Mouse (Mus musculus) brown adipose tissue, adult 24 weeks (tissue): ENCODE measurements around the gene Snta1. TPM values are rescaled to one million over a fixed set of nuclear protein-coding genes. Genes with fewer than 3 reads are reported as not detected.

ENCODE experiments used
- H3K27ac ChIP-seq: fragments of 200-500 bp; replicated peaks from 2 replicates; pipeline ENCODE4 v1.5.1; 2012; ENCODE audit warnings: low read depth, mild to moderate bottlenecking, low read length
- H3K4me1 ChIP-seq: fragments of 200-500 bp; 2 replicates; pipeline ENCODE4 v1.6.1; 2012; ENCODE audit warnings: low read length, mixed read lengths; ENCODE audit not compliant: control insufficient read depth, insufficient read depth, insufficient read length
- H3K4me3 ChIP-seq: fragments of 200-500 bp; 2 replicates; pipeline ENCODE4 v1.5.1; 2012; ENCODE audit warnings: low read depth, mild to moderate bottlenecking, low read length, moderate library complexity; ENCODE audit not compliant: insufficient read depth
- polyA plus RNA-seq: library from polyadenylated mRNA; stranded (reverse); fragments of >200 nt; gene quantifications from 2 replicates; pipeline ENCODE4 v1.2.4, GENCODE M21; 2012; ENCODE audit not compliant: missing spikeins, insufficient read depth, insufficient read length

Gene Snta1
- polyA plus RNA-seq, 1 experiment: 17.1 TPM

DNA sequence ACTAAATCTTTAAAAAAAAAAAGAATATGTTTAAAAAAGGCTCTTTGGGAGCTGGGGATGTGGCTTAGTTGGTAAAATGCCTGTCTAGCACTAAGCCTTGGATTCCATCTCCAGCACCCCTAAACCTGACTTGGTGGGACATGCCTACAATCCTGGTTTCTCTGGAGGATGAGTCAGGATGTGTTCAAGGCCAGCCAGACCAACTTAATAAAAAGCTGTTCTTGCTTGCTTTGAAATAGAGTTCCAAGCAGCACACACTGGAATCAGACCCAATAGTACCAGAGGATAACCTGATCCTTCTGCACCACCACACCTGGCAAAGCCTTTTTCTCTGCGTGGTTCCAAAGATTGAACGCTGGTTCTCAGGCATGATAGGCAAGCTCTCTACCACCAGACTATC is 22.7 kb upstream of the Snta1 start:
- Histone ChIP-seq H3K4me3 (no peak overlapping the region), H3K4me1 (no peaks in the 10 kb centered on the region; the same call in 1 of the 2 replicates), H3K27ac (no peak overlapping the region)

DNA sequence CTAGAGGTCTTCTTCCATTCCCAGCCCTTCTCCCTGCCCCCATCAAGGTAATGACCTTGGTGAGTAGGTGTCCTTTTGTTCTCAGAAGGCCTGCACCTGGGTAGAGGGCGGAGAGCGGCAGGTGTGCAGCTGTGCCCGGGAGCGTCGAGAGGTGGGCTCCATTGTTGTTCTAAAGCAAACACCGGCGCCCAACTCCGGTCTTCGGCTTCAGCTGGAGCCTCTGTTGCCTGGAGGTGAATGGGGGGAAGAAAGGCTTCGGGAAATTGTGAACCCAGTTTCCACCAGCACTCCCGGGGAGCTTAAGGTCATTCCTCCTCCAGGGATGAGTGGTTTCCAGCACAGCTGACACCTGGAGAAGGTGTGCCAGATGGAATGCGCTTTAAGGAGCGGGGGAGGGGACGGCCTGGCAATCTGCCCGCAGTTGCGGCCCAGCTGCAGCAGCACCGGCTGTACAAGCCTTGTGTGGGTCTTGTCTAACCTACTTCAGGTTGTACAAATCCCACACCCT is 20.0 kb upstream of the Snta1 start:
- Histone ChIP-seq H3K4me3 (no peak overlapping the region), H3K27ac (no peak overlapping the region), H3K4me1 (no peaks in the 10 kb centered on the region; the same call in 1 of the 2 replicates)

DNA sequence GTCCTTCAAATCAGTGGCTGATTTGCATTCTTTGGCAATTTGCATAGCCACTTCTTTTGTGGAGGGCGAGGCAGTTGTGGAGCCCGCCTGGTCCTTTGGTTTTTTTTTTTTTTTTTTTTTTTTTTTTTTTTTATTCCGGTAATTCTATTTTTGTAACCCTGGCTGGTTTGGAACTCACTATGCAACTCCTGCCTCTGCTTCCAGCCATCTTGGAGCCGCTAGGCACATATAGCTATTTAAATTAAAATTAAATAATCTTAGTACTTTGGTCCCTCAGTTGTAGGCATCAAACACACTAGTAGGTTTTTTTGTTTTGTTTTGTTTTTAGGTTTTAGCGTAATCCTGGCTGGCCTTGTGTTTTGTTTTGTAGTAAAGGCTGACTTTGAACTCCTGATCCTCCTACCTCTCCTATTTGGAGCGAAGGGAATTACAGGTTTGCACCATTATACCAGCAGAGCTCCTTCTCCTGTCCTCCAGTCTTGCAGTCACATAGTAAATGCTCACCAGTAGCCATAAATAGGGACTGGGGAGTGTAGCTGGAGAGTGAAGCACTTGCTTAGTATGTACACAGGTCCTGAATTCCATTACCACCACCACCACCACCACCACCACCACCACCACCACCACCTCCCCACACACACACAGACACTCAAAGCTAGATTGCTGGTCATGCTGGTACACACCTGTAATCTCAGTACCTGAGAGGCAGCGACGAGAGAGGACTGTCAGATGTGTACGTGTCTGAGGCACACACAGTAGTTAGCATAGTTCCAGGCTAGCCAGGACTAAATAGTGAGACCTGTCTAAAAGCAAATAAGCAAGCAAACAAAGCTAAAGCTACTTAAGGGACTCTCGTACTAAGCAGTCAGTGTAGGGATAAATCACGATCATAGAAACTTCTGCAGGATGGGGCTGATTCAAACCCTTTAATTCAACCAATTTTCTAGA is 19.3 kb upstream of the Snta1 start:
- no peaks in the 10 kb centered on the region; the same call in 1 of the 2 replicates for H3K4me1 ChIP-seq
- no peak overlapping the region for H3K27ac ChIP-seq
- peak overlapping the region; percentile 42; the same call in 1 of the 2 replicates for H3K4me3 ChIP-seq

DNA sequence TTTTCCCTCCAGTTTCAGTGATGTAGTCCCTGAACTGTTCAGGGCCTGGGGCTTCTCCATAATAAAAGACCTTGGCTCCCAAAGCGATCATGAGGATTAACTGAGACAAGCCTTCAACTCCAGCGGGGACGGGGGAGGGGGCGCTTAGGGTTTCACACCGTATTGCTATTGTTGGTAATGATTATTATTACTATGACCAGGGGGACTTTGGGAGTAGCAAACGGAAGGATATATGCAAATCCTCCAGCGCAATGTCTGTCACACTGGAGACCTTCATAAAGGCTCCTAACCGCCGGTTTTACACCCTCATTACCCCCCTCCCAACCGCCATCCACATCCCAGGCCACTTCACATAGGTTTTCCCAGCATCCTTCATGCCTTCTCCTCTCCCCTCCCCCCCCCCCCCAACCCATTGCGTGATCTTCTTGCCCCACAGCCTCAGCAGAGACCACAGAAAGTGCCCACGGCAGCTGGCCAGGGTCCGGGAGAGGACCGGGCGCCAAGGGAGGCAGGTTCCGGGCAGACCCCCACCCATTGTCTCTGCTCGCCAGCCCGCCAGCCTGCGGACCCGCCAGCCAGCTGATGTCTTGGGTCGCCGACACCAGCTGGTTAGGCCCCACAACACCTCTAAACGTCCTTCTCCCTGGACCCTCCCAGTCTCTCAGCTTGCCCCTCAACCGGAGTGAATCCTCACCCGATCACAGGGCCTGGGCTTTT is 18.4 kb upstream of the Snta1 start:
- Histone ChIP-seq H3K4me3 (peak overlapping the region; percentile 42), H3K27ac (no peak overlapping the region), H3K4me1 (no peaks in the 10 kb centered on the region; the same call in 1 of the 2 replicates)

DNA sequence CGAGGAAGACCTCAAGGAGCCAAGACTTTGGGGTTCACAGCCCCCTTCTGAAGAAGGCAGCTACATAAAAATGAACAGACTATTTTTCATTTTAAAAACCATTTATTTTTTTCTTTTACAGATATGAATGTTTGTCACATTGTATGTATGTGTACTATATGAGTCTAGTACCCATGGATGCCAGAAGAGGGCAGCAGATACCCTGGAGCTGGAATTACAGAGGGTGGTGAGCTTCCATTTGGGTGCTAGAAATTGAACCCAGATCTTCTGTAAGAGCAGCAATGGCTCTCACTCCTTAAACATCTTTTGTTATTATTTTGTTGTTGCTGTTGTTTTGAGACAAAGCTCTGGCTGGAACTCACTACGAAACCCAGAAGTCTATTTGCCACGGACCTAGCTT is 17.6 kb upstream of the Snta1 start:
- H3K4me1 ChIP-seq: no peaks in the 10 kb centered on the region; the same call in 1 of the 2 replicates

DNA sequence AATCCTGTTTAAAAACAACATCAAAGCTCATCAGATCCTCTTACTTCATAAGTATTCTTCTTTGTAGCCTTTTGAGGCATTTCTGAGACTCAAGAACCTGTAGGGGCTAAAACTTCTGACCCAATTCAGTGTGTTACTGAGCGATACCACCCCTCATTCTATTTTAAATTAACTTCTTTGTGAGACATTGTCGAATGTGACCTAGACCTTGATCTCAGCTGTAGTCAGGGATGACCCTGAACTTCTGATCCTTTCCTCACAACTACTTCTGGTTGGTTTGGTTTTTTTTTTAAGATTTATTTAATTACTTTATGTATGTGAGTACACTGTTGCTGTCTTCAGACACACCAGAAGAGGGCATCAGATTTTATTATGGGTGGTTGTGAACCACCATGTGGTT is 15.6 kb upstream of the Snta1 start:
- H3K4me3 ChIP-seq: no peak overlapping the region
- no peak overlapping the region for H3K27ac ChIP-seq
- no peaks in the 10 kb centered on the region; the same call in 1 of the 2 replicates for H3K4me1 ChIP-seq

More for the DNA sequence above, 17.6 kb upstream of the Snta1 start:
- Histone ChIP-seq H3K4me3 (no peak overlapping the region), H3K27ac (no peak overlapping the region)

DNA sequence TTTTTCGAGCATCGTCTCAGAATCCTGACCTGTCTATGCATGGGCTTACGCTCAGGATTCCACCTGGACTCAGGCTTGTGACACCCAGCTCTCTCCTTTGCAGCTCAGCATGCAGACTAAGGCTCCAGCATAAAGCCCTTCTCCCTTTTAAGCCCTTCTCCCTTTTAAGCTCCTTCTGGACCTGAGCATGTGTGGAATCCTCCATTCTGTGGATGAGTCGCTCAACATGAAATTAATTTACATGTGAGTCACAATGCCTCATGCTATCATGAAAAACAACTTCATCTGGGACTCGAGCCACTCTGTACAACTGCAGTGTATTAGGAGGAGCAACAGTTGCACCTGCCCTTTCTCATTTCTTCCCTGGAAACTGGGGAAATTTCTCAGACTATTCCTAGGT is 14.3 kb upstream of the Snta1 start:
- H3K4me1 ChIP-seq: no peaks in the 10 kb centered on the region; the same call in 1 of the 2 replicates
- H3K4me3 ChIP-seq: no peak overlapping the region
- no peak overlapping the region for H3K27ac ChIP-seq

DNA sequence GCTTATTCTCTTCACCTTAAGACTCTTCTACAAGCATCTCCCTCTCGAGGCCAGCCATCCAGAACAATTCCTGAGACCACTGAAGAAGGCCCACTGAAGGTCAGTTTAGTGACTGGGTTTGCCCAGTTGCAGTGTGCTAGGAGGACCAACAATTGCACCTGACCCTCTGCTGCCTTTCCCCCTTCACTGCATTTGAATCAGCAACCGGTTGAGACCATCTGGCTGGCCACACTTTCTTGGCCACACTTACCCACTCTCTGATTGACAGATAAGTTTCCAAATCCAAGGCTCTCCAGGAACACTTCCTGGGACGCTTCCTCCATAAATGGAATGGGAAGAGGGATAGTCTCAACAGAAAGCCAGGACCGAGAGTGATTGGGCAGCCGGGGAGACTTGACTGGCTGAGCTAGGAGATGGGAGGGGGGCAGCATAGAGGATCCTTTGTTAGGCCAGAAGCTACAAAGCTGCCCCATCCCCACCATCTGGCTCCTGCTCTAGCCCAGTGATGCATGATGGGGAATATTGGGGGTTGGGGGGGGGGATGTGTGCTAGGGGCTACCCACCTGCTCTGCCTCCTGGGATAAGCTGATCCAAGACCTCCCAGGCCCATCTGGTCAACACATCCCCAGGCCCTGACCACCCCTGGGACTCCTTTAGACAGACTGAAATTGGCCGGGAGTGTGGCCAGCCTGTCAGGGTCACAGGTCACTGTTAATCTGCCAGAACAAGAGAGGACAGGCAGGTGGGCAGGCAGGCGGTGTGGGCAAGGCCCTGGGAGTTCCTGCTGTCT is 13.2 kb upstream of the Snta1 start:
- Histone ChIP-seq H3K27ac (no peak overlapping the region), H3K4me3 (no peak overlapping the region), H3K4me1 (no peaks in the 10 kb centered on the region)

DNA sequence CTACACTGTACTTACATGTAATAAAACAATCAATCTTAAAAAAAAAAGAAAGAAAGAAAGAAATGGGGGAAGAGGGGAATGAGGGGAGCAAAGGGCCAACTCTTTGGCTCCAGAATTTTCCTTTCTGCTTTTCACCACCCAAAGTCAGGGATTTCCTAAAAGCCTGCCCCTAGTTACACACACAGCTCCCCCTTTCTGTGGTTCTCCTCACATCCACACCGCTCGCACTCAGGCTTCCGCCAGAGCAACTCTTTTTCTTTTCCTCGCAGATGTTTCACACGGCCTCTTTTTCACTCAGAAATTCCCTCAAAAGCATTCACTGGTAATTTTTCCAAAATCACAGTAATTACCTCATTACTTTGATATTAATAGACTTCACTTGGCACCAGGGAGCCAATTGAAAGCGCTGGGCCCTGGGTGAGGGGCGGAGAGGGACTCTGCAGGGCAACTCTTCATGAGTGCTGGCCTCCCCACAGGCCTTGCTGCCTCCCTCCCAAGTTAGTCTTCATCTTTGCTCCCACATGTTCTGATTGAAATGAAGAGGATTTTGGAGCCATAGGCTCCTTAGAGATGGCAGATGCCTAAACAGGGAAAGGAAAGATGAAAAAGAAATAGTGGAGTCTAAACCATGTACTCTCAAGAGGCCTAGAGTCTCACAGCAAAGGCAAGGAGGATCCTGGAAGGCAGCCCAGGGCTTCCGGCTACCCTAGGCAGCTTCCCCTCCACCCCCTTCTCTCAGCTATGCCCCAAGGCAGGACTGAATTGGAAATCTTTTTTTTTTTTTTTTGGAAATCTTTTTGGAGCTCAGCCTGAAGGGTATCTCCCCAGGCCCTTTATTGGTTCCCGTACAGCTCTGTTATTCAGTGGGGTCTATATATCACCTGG is 12.0 kb upstream of the Snta1 start:
- Histone ChIP-seq H3K4me1 (no peaks in the 10 kb centered on the region), H3K4me3 (no peak overlapping the region), H3K27ac (no peak overlapping the region)

DNA sequence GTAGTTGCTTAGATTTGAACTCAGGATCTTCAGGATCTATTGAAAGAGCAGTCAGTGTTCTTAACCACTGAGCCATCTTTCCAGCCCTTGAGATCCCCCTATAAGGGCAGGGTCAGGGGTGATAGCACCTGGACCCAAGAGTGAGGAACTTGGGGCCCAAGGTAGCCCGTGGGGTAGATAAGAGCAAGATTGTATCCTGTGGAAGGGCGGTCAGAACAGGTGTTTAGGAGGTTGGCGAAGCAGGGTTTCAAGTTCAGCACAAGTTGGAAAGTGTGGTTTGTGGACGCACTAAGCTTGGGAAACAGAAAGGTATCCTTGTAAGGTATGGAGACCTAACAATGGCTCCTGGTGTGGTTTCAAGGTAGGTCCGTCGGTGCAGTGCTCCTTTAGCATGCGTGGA is 10.1 kb upstream of the Snta1 start:
- H3K4me1 ChIP-seq: no peaks in the 10 kb centered on the region
- no peak overlapping the region for H3K27ac ChIP-seq
- H3K4me3 ChIP-seq: no peak overlapping the region

DNA sequence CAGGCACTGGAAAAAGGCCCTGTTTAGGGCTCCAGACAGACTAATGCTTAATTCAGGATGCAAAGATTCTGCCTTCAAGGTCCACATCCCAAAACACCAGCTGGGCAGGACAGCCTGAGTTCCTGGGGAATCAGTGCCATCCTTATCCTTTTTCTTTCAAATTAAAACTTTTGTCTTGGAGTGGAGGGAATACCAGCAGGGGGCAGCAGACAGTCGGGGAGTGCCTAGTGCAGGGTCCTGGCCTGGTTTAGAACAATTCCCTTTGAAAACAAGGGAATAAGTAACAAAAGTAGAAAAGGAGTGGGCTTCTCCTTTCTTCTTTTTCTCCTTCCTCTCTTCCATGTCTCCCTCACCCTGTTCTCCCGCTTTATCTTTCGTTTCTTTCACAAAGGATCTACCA is 9.2 kb upstream of the Snta1 start:
- no peak overlapping the region for H3K27ac ChIP-seq
- H3K4me3 ChIP-seq: no peak overlapping the region
- no peaks in the 10 kb centered on the region for H3K4me1 ChIP-seq

DNA sequence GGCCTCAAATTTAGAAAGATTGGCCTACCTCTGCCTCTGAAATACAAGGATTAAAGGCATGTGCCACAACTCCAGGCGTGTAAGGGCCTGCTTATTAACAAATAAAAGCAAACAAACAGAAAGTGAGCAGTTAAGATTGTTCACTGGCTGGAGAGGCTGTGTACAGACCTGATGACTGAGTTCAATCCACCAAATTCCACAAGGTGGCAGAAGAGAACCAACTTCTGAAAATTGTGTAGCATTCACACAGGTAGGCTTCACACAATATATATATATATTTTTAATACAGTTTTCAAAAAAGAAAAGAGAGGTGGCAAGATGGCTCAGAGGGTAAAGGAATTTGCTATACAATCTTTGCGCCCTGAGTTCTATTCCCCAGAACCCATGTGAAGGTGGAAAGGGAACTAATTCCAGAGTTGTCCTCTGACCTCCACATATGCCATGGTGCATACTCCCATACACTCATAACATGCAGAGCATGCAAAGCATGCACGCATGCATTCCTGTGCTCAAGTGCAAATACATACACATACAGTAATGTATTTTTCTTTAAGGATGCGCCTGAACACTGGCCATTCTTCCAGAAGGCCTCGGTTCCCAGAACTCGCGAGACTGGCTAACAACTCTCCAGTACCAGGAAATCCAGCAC is 4.2 kb upstream of the Snta1 start:
- Histone ChIP-seq H3K4me3 (no peak overlapping the region), H3K27ac (no peak overlapping the region), H3K4me1 (peaks cover 3% of the 10 kb centered on the region; the same call in 1 of the 2 replicates)

DNA sequence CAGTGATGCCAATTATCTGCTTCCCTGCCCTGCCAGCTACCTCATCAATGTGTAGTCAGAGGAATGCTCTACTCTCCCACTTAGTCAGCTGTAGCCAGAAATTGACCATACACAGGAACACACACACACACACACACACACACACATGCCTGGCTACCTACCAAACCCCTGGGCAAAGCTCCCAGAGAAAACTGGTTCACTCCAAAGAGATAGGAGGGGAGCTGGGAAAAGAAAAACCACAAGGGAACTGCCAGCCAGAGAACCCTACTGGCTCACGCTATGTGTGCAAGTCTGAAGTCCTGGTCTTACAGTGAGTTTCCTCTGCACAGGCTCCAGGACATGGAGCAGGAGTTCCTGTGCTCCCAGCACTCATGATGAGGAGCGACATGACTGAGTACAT is 2.5 kb upstream of the Snta1 start:
- H3K4me1 ChIP-seq: peaks cover 6% of the 10 kb centered on the region; the same call in 1 of the 2 replicates
- H3K4me3 ChIP-seq: no peak overlapping the region
- no peak overlapping the region for H3K27ac ChIP-seq
